Mouse (Mus musculus) heart, postnatal 0 days (tissue): ENCODE measurements around the gene Nrf1.

ENCODE experiments used
- CTCF ChIP-seq: IDR thresholded peaks from 2 replicates; pipeline ENCODE4 v1.5.1; 2016; ENCODE audit warnings: antibody characterized with exemption, control low read depth, low read depth
- EP300 ChIP-seq: IDR thresholded peaks from 2 replicates; pipeline ENCODE4 v1.6.1; 2016; ENCODE audit warnings: antibody characterized with exemption, low read depth

DNA sequence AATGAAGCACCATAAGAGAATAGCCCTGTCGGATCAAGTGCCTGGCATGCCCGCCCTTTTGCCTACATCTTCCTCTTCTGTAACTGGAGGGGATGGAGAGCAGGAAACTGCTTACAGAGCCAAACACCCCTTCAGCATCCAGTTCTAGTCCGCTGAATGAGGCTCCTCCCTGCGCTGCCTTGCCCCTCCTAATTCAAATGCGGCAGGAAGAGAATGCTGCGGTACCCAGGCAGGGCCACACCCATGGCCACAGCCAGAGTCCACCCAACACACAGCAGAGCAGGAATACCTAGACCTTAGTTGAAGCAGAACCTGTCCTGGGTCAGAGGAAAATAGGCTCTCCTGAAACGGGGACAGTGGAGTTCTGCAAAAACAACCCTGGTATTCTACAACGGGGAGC, 123.4 kb downstream of the Nrf1 start:
- TF ChIP-seq CTCF (no peak), EP300 (no peak)
